Mouse (Mus musculus) small intestine, adult 2 months (tissue): ENCODE results near the gene Orai2.

Experiments used
- CTCF ChIP-seq: fragments of 200-500 bp; IDR thresholded peaks from 2 replicates; pipeline ENCODE4 v1.5.1; 2012; ENCODE audit warnings: low read depth, mild to moderate bottlenecking, control low read depth, inconsistent platforms, low read length, moderate library complexity, mixed read lengths; ENCODE audit not compliant: insufficient replicate concordance, insufficient read length; ENCODE audit errors: extremely low read depth
- POLR2A ChIP-seq: fragments of 200-500 bp; IDR thresholded peaks from 2 replicates; pipeline ENCODE4 v1.6.1; 2012; ENCODE audit warnings: low read depth, mild to moderate bottlenecking, control low read depth, inconsistent platforms, low read length, moderate library complexity

DNA sequence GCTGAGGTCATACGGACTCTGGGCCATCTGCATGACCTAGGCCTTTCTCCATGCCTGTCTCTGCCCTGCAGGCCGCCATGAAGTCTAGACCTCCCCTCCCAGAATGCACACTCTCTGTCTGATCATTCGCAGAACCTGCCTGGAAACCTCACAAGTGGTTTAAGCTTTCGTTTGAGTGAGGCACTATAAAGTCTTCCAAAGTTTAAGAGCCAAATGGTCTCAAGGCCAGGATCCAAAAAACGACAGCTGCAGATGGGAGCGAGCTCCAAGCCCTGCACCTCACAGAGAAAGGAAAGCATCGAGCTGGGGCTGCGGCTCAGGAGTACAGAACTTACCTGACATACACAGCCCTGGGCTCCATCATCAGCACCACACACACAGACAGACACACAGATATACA, 18.1 kb downstream of the Orai2 start:
- TF ChIP-seq CTCF (no peak), POLR2A (no peak)
